Mouse (Mus musculus) heart, postnatal 0 days (tissue): ENCODE measurements around the gene Spsb1. TPM values are rescaled to one million over a fixed set of nuclear protein-coding genes. Genes with fewer than 3 reads are reported as not detected.

Experiments
- ATAC-seq: fragments of 200-750 bp; cut with Nextera tagmentation; 2 replicates; pipeline ENCODE4 v1.8.0; 2017; ENCODE audit warnings: low read depth, moderate number of reproducible peaks, moderate library complexity; ENCODE audit not compliant: insufficient read depth
- DNase-seq: peaks from one replicate; pipeline ENCODE4 v3.0.0-alpha.2; 2016; ENCODE audit warnings: low spot score
- H3K27ac ChIP-seq: fragments of 300-500 bp; sonication (generic); 2 replicates; pipeline ENCODE4 v1.5.1; 2014; ENCODE audit warnings: low read depth, mild to moderate bottlenecking
- H3K27me3 ChIP-seq: fragments of 300-500 bp; sonication (generic); 2 replicates; pipeline ENCODE4 v1.6.1; 2014; ENCODE audit warnings: low read length, mixed read lengths; ENCODE audit not compliant: control insufficient read depth, insufficient read depth
- H3K36me3 ChIP-seq: fragments of 300-500 bp; sonication (generic); replicated peaks from 2 replicates; pipeline ENCODE4 v1.6.1; 2014; ENCODE audit warnings: low read length, mixed read lengths; ENCODE audit not compliant: control insufficient read depth, insufficient read depth
- H3K4me1 ChIP-seq: fragments of 300-500 bp; sonication (generic); 2 replicates; pipeline ENCODE4 v1.6.1; 2014; ENCODE audit warnings: antibody characterized with exemption; ENCODE audit not compliant: control insufficient read depth, insufficient read depth
- H3K4me2 ChIP-seq: fragments of 300-500 bp; sonication (generic); 2 replicates; pipeline ENCODE4 v1.6.1; 2014; ENCODE audit warnings: low read depth, mild to moderate bottlenecking, low read length, moderate library complexity
- H3K4me3 ChIP-seq: fragments of 300-500 bp; sonication (generic); 2 replicates; pipeline ENCODE4 v1.5.1; 2014; ENCODE audit warnings: low read depth, low read length
- H3K9ac ChIP-seq: fragments of 300-500 bp; sonication (generic); replicated peaks from 2 replicates; pipeline ENCODE4 v1.6.1; 2014; ENCODE audit warnings: low read depth, low read length, mixed read lengths
- H3K9me3 ChIP-seq: fragments of 300-500 bp; sonication (generic); replicated peaks from 2 replicates; pipeline ENCODE4 v1.6.1; 2016; ENCODE audit warnings: low read length; ENCODE audit not compliant: control insufficient read depth
- CTCF ChIP-seq: IDR thresholded peaks from 2 replicates; pipeline ENCODE4 v1.5.1; 2016; ENCODE audit warnings: antibody characterized with exemption, control low read depth, low read depth
- EP300 ChIP-seq: IDR thresholded peaks from 2 replicates; pipeline ENCODE4 v1.6.1; 2016; ENCODE audit warnings: antibody characterized with exemption, low read depth
- WGBS: fragments of 180-500 bp; shearing (Covaris S2); extraction: QIAGEN DNeasy Blood & Tissue Kit; methylation state at CpG from one replicate; pipeline ENCODE4 v1.1.7; 2014; 5-methylcytosine and 5-hydroxymethylcytosine counted together
- polyA plus RNA-seq: library from polyadenylated mRNA; unstranded; fragments of >200 nt; fragmentation: Nextera tagmentation; extraction: Ambion mirVana; gene quantifications from 2 replicates; pipeline ENCODE4 v1.2.1, GENCODE M21; 2015
- total RNA-seq: library from RNA; depleted of rRNA; stranded (reverse); fragments of >200 nt; gene quantifications from 2 replicates; pipeline ENCODE4 v1.2.3, GENCODE M21; 2014; ENCODE audit warnings: low replicate concordance

The Spsb1 gene
- total and polyA plus RNA-seq, 2 experiments from 2014 or later, result 13.2 to 15.2 TPM

DNA sequence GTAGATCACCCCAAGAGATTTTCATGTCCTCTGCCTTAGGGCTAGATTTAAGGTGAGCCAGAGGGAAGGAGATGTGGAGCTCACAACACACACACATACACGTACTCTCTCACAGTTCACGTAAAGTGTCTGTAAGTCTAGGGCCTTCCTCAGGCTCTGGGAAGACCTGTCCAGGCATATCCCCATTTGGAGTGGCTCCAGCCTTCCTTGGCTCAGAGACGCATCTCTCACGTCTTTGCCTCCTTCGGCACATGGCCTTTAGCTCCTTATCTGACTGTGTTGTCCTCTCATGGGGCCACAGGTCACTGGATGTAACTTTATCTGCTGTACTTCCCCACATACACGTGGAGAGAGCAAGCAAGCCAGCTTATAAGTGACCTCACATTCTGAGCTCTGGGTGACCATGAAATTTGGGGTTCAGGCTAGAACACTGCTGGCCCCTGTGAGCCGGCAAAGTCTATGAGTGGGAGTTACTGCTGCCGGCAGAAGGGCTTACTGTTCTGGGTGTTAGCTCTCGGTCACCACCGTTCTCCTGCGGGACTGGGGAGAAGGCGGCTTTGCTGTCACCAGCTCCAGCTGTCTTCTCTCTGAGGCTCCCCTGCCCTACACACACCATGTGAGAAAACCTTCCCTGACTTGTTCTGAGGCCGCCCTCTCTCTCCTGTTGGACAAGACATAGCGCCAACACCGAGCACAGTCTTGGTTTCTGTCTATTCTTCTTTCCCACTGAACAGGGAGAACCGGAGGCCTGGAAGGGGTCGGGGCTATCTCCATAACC lies 72.5 kb downstream of the Spsb1 start:
- Histone ChIP-seq H3K27ac (no peak overlapping the region), H3K4me1 (peaks cover 22% of the 10 kb centered on the region), H3K9me3 (no peaks in the 10 kb centered on the region), H3K4me3 (no peak overlapping the region), H3K4me2 (no peak overlapping the region), H3K27me3 (peaks cover 3% of the 10 kb centered on the region; the same call in 1 of the 2 replicates), H3K9ac (no peak overlapping the region), H3K36me3 (no peaks in the 10 kb centered on the region)
- no peak for TF ChIP-seq EP300
- TF ChIP-seq CTCF, result no peak
- ATAC-seq (peak; percentile 40; the same call in 1 of the 2 replicates), DNase-seq (no peak)
- WGBS, result 42% methylated on average over 17 of the region's 17 CpGs

DNA sequence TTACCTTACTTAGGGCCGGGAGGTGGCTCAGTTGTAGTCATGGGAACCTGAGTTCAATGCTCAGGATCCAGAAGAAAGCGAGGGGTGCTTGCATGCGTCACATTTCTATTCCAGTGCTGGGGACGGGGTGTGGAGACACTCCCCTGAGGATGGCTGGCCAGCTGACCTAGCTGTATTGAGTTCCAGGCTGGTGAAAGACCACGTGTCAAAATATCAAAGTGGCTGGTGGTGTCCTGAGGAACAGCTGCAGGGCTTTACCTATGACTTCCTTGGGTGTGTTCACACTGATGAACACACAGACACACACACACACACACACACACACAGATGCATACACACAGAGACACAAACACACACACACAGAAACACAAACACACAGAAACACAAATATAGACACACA lies 73.9 kb downstream of the Spsb1 start:
- no peak for ATAC-seq
- TF ChIP-seq EP300 (no peak), CTCF (no peak)
- no peak overlapping the region for H3K9ac ChIP-seq
- H3K4me3 ChIP-seq, result no peak overlapping the region
- H3K27ac ChIP-seq, result no peak overlapping the region
- H3K9me3 ChIP-seq, result no peaks in the 10 kb centered on the region
- H3K4me2 ChIP-seq, result no peak overlapping the region
- 70% methylated on average over 5 of the region's 5 CpGs for WGBS
- peaks cover 11% of the 10 kb centered on the region; the same call in 1 of the 2 replicates for H3K4me1 ChIP-seq
- peaks cover 3% of the 10 kb centered on the region; the same call in 1 of the 2 replicates for H3K27me3 ChIP-seq
- no peak for DNase-seq
- no peaks in the 10 kb centered on the region for H3K36me3 ChIP-seq

DNA sequence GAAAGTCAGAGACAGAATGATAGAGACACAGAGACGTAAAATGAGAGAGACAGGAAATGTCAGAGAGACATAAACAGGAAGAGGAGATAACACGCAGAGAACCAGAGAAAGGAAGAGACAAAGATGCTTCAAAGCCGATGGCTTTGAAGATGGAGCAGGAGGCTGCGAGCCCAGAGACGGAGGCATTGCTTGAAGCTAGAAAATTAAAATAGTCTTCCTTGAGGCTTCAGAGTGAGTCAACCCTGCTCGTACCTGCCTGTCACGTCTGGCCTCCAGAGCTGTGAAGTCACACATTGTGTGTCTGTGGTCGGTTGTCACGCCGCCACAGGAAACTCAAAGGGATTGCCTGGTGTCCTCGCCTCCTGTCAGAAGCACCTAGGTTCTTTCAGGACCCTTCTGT lies 74.9 kb downstream of the Spsb1 start:
- Histone ChIP-seq H3K27ac (no peak overlapping the region), H3K4me1 (peaks cover 11% of the 10 kb centered on the region; the same call in 1 of the 2 replicates), H3K36me3 (no peaks in the 10 kb centered on the region), H3K4me2 (no peak overlapping the region), H3K9me3 (no peaks in the 10 kb centered on the region), H3K4me3 (no peak overlapping the region), H3K27me3 (peaks cover 3% of the 10 kb centered on the region; the same call in 1 of the 2 replicates), H3K9ac (no peak overlapping the region)
- DNase-seq (no peak), ATAC-seq (no peak)
- WGBS, result 73% methylated on average over 11 of the region's 11 CpGs
- TF ChIP-seq CTCF, result no peak
- no peak for TF ChIP-seq EP300

DNA sequence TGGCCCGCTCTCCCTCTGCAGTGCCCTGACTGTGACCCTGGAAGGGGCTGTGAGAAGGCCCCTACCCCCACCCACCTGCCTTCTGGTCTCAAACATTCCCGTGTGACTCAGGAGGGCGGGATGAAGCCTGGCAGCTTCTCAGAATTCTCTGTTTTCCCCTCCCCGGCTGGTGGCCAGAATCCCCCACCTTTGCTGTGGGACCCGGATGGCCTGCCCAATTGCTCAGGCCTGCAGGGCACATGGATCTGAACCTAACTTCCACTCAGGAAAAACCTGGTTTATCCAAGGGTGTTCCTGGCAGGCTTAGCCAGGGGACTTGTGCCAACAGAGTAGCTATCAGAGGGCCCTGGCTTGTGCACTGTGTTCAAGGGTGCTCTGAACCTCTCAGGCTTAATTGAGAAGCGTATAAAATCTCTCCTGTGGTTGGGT lies 76.8 kb downstream of the Spsb1 start:
- no peak for ATAC-seq
- Histone ChIP-seq H3K27me3 (no peaks in the 10 kb centered on the region), H3K9ac (no peak overlapping the region), H3K36me3 (no peaks in the 10 kb centered on the region), H3K4me1 (peaks cover 11% of the 10 kb centered on the region; the same call in 1 of the 2 replicates), H3K4me2 (no peak overlapping the region), H3K4me3 (no peak overlapping the region), H3K9me3 (no peaks in the 10 kb centered on the region), H3K27ac (no peak overlapping the region)
- TF ChIP-seq CTCF, result no peak
- TF ChIP-seq EP300, result no peak
- DNase-seq, result no peak
- 64% methylated on average over 6 of the region's 6 CpGs for WGBS

DNA sequence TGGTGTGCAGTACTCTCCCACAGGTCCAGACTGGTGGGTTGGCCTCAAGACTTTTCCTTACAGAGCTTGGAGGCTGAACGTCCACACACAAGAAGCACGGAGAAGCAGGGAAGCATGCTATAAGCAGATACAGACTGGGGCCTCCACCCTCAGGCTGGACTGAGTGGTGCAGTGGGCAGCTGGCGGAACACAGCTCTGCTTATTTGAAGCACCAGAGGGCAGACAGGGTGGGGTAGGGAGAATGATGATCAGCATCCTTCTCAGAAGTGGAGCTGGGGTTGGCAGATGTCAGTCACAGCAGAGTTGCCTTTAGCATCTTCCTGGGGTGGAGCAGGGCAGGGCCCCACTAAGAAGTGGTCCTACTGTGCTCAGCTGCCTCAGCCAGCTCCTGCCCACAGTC lies 77.6 kb downstream of the Spsb1 start:
- Histone ChIP-seq H3K27me3 (no peaks in the 10 kb centered on the region), H3K4me2 (no peak overlapping the region), H3K36me3 (no peaks in the 10 kb centered on the region), H3K4me3 (no peak overlapping the region), H3K27ac (no peak overlapping the region), H3K9ac (no peak overlapping the region), H3K4me1 (peaks cover 4% of the 10 kb centered on the region; the same call in 1 of the 2 replicates), H3K9me3 (no peaks in the 10 kb centered on the region)
- no peak for DNase-seq
- 67% methylated on average over 3 of the region's 3 CpGs for WGBS
- no peak for ATAC-seq
- TF ChIP-seq CTCF (no peak), EP300 (no peak)
